Mouse (Mus musculus): ENCODE results near the gene Evpl. TPM values are rescaled to one million over a fixed set of nuclear protein-coding genes. Genes with fewer than 3 reads are reported as not detected.

Evpl gene
- polyA plus RNA-seq, 2 experiments from 2014 or later, result not detected

Other genes with a start within 250 kb of the Evpl start
- 10 to 100 TPM; 13.1 to 18.4 TPM for gene Galk1, start 225.4 kb downstream of the Evpl start, polyA plus RNA-seq (2017; shearing (Covaris generic))
- gene H3f3b, start 210.1 kb downstream of the Evpl start, polyA plus RNA-seq (2017; shearing (Covaris generic)), result 1,000 to 10,000 TPM; 1,562 to 1,754 TPM
- gene Unk, start 207.8 kb downstream of the Evpl start, polyA plus RNA-seq (2017; shearing (Covaris generic)), result 10 to 100 TPM; 10.4 to 16.1 TPM
- 100 to 1,000 TPM in 1 of 2 experiments, 10 to 100 TPM in 1; 73.8 to 138 TPM for gene Unc13d, start 160.1 kb downstream of the Evpl start, polyA plus RNA-seq (2017; shearing (Covaris generic))
- gene Wbp2, start 151.1 kb downstream of the Evpl start, polyA plus RNA-seq (2017; shearing (Covaris generic)), result 100 to 1,000 TPM; 133 to 265 TPM
- gene Trim47, start 110.9 kb downstream of the Evpl start, polyA plus RNA-seq (2017; shearing (Covaris generic)), result not detected
- 10 to 100 TPM; 14.4 to 17.9 TPM for gene Trim65, start 106.9 kb downstream of the Evpl start, polyA plus RNA-seq (2017; shearing (Covaris generic))
- gene Mrpl38, start 99.2 kb downstream of the Evpl start, polyA plus RNA-seq (2017; shearing (Covaris generic)), result 10 to 100 TPM; 22.7 to 25.5 TPM
- gene Fbf1, start 69.9 kb downstream of the Evpl start, polyA plus RNA-seq (2017; shearing (Covaris generic)), result 1 to 10 TPM; 2.8 to 5.2 TPM
- gene Ten1, start 39.2 kb downstream of the Evpl start, polyA plus RNA-seq (2017; shearing (Covaris generic)), result 10 to 100 TPM; 44.6 to 49.5 TPM
- gene Acox1, start 39.0 kb downstream of the Evpl start, polyA plus RNA-seq (2017; shearing (Covaris generic)), result 10 to 100 TPM; 16.9 to 24.2 TPM
- gene Srp68, start 36.1 kb upstream of the Evpl start, polyA plus RNA-seq (2017; shearing (Covaris generic)), result 10 to 100 TPM; 39.5 to 53.9 TPM
- gene Galr2, start 42.9 kb upstream of the Evpl start, polyA plus RNA-seq (2017; shearing (Covaris generic)), result not detected
- 100 to 1,000 TPM in 1 of 2 experiments, 10 to 100 TPM in 1; 98.4 to 123 TPM for gene Exoc7, start 69.2 kb upstream of the Evpl start, polyA plus RNA-seq (2017; shearing (Covaris generic))
- not detected for gene Foxj1, start 97.3 kb upstream of the Evpl start, polyA plus RNA-seq (2017; shearing (Covaris generic))
- gene Rnf157, start 175.0 kb upstream of the Evpl start, polyA plus RNA-seq (2017; shearing (Covaris generic)), result 1 to 10 TPM; 8.4 to 8.8 TPM
- 10 to 100 TPM; 12.2 to 13.0 TPM for gene Ubald2, start 196.0 kb upstream of the Evpl start, polyA plus RNA-seq (2017; shearing (Covaris generic))
- not detected for gene Qrich2, start 228.2 kb upstream of the Evpl start, polyA plus RNA-seq (2017; shearing (Covaris generic))

All from CD4-positive, CD25-positive, alpha-beta regulatory T cell, adult 4 months (primary cell).